Comparison of ENCODE assay signal across 23 mouse cellular contexts in genomic region chr13:51166711-51167110, GRCm38 (mm10). TPM values are rescaled to one million over a fixed set of nuclear protein-coding genes. Genes with fewer than 3 reads are reported as not detected.
"Had no signal": no experiment of that assay in that cellular context is flagged by ENCODE, and none has a peak within 500 bp of the region (broad histone marks: within the 10 kb centered on the region; RNA-seq: fewer than 3 reads in every experiment).

No protein-coding gene starts in this region.

- H3K4me3 ChIP-seq: heart, embryonic 10.5 days; heart, embryonic 12.5 days; hindbrain, embryonic 13.5 days; hindbrain, embryonic 15.5 days; kidney, embryonic 15.5 days; limb, embryonic 12.5 days; liver, embryonic 13.5 days had no signal

- DNase-seq: gastrocnemius, postnatal 14 days; gastrocnemius, postnatal 36 days; heart, adult 18-20 months; heart, postnatal 14 days; heart, postnatal 36 days; kidney, adult 11 months; kidney, adult 2 months; kidney, adult 9 months; kidney, postnatal 14 days; kidney, postnatal 36 days; layer of hippocampus, adult 9-11 months; layer of hippocampus, postnatal 36 days; left cerebral cortex, postnatal 4 days; liver; liver, embryonic 13.5 days had no signal

- H3K36me3 ChIP-seq: hindbrain, embryonic 13.5 days; hindbrain, embryonic 15.5 days; liver, embryonic 13.5 days had no signal

- H3K9me3 ChIP-seq: heart, embryonic 10.5 days; hindbrain, embryonic 13.5 days; hindbrain, embryonic 15.5 days; kidney, embryonic 15.5 days; liver, embryonic 13.5 days had no signal

RNA-seq across cellular contexts. Expression of gene Nxnl2, which starts 4.1 kb away (rescaled TPM):
- total RNA-seq: gastrocnemius, adult 18-20 months; gastrocnemius, adult 8-10 months had no signal
